Mouse (Mus musculus) liver, adult (tissue): ENCODE measurements around the gene Spg21.

Experiments
- GATA4 ChIP-seq: IDR thresholded peaks from 2 replicates; pipeline ENCODE4 v1.6.1; 2014; ENCODE audit warnings: mild to moderate bottlenecking, low read length; ENCODE audit not compliant: insufficient replicate concordance

The Spg21 gene

GRCm38 (mm10) chr9:65458975-65459374, 1.8 kb upstream of the Spg21 start:
- no peak for TF ChIP-seq GATA4

- TF ChIP-seq GATA4, result no peak
These were observed 549 bp upstream of the Spg21 start for GRCm38 (mm10) chr9:65460198-65460597.

GRCm38 (mm10) chr9:65462544-65462943, 1.8 kb downstream of the Spg21 start:
- no peak for TF ChIP-seq GATA4

GRCm38 (mm10) chr9:65464161-65464560, 3.4 kb downstream of the Spg21 start:
- no peak for TF ChIP-seq GATA4

GRCm38 (mm10) chr9:65465241-65465640, 4.5 kb downstream of the Spg21 start:
- TF ChIP-seq GATA4, result no peak

GRCm38 (mm10) chr9:65467686-65468085, 6.9 kb downstream of the Spg21 start:
- TF ChIP-seq GATA4, result no peak

GRCm38 (mm10) chr9:65472769-65473168, 12.0 kb downstream of the Spg21 start:
- no peak for TF ChIP-seq GATA4

- TF ChIP-seq GATA4, result no peak
These were observed 18.4 kb downstream of the Spg21 start for GRCm38 (mm10) chr9:65479158-65479557.

- no peak for TF ChIP-seq GATA4
These were observed 19.3 kb downstream of the Spg21 start for GRCm38 (mm10) chr9:65480071-65480470.

GRCm38 (mm10) chr9:65491476-65491875, 30.7 kb downstream of the Spg21 start:
- no peak for TF ChIP-seq GATA4

GRCm38 (mm10) chr9:65492351-65492750, 31.6 kb downstream of the Spg21 start:
- TF ChIP-seq GATA4, result no peak

GRCm38 (mm10) chr9:65492851-65493250, 32.1 kb downstream of the Spg21 start:
- TF ChIP-seq GATA4, result no peak

- no peak for TF ChIP-seq GATA4
These were observed 41.4 kb downstream of the Spg21 start for GRCm38 (mm10) chr9:65502146-65502545.

- TF ChIP-seq GATA4, result no peak
These were observed 42.2 kb downstream of the Spg21 start for GRCm38 (mm10) chr9:65502721-65503505.

GRCm38 (mm10) chr9:65508449-65508848, 47.7 kb downstream of the Spg21 start:
- TF ChIP-seq GATA4, result no peak

- TF ChIP-seq GATA4, result no peak
These were observed 51.8 kb downstream of the Spg21 start for GRCm38 (mm10) chr9:65512520-65512919.

GRCm38 (mm10) chr9:65514431-65514830, 53.7 kb downstream of the Spg21 start:
- TF ChIP-seq GATA4, result no peak
